Mouse (Mus musculus) lung, postnatal 0 days (tissue): ENCODE data around the gene Cmtm3.
"Not testable (repeated sequence)": the region's sequence is repeated elsewhere in the genome, so short reads cannot be mapped to it uniquely, and the experiment has no call there.

Source experiments
- CTCF ChIP-seq: IDR thresholded peaks from 2 replicates; pipeline ENCODE4 v1.5.1; 2016; ENCODE audit warnings: antibody characterized with exemption, mild to moderate bottlenecking
- EP300 ChIP-seq: IDR thresholded peaks from 2 replicates; pipeline ENCODE4 v1.6.1; 2016; ENCODE audit warnings: antibody characterized with exemption, mild to moderate bottlenecking, control low read depth

DNA sequence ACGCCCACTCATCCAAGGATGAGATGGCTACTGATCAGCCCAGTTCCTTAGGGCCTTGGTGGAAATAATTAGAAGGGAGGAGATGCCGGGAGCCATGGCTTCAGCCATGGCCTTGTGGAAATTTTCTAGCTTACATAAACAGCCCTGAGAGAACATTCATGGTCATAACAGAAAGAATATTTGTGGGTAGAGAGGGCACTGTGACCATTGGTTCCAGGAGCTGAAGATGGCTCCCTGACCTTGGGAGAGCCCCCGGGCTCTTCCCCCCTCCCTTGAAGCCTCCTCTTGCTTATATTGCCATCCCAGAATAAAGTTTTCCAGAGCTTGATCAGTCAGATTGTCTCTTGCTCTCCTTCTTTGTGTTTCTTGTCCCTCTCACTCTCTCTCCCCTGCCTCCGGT is 36.7 kb upstream of the Cmtm3 start:
- not testable (repeated sequence) for TF ChIP-seq CTCF, EP300
